Mouse (Mus musculus) monocyte, adult 2 months (primary cell): ENCODE data around the gene Xlr4c.
A peak's percentile ranks its signal among the peaks of the same experiment; 100 is the strongest.
"Not testable (repeated sequence)": the region's sequence is repeated elsewhere in the genome, so short reads cannot be mapped to it uniquely, and the experiment has no call there.

Experiments used
- DNase-seq, 2 experiments: peaks; one replicate each; pipeline ENCODE4 v3.0.0; 2022; ENCODE audit warnings: low spot score in 2 of 2, low read depth in 1 of 2

Xlr4c gene

GRCm38 (mm10) chrX:73242821-73243325 is at the start of gene Xlr4c:
TSS of gene Xlr4c (minus strand) at chrX:73243130.
- DNase-seq: not testable (repeated sequence)

GRCm38 (mm10) chrX:73265270-73265669 is 22.3 kb upstream of the Xlr4c start, which contains the start of gene Xlr3c:
TSS of gene Xlr3c (minus strand) at chrX:73265390.
- DNase-seq: not testable (repeated sequence)

GRCm38 (mm10) chrX:73262428-73262827 is 19.5 kb upstream of the Xlr4c start:
- not testable (repeated sequence) for DNase-seq

- no peak for DNase-seq
Observed at GRCm38 (mm10) chrX:73229288-73229687, 13.6 kb downstream of the Xlr4c start.

GRCm38 (mm10) chrX:73228606-73229214 is 14.2 kb downstream of the Xlr4c start:
- DNase-seq: peak; percentile 0 to 14

- DNase-seq: peak; percentile 60 to 68
Observed at GRCm38 (mm10) chrX:73227914-73228605, 14.9 kb downstream of the Xlr4c start, which contains the start of gene F8a. TSS of gene F8a (plus strand) at chrX:73228291.

- DNase-seq: no peak
Observed at GRCm38 (mm10) chrX:73225365-73225764, 17.6 kb downstream of the Xlr4c start.

- DNase-seq: not testable (repeated sequence)
Observed at GRCm38 (mm10) chrX:73213819-73214564, 28.9 kb downstream of the Xlr4c start, which contains the start of gene Xlr4b. TSS of gene Xlr4b (plus strand) at chrX:73214333.

GRCm38 (mm10) chrX:73191934-73192333 is 51.0 kb downstream of the Xlr4c start, which contains the start of gene Xlr3b:
TSS of gene Xlr3b (plus strand) at chrX:73192207.
- not testable (repeated sequence) for DNase-seq
